Mouse (Mus musculus): ENCODE results near the gene Ankrd50.

Ankrd50 gene

DNA sequence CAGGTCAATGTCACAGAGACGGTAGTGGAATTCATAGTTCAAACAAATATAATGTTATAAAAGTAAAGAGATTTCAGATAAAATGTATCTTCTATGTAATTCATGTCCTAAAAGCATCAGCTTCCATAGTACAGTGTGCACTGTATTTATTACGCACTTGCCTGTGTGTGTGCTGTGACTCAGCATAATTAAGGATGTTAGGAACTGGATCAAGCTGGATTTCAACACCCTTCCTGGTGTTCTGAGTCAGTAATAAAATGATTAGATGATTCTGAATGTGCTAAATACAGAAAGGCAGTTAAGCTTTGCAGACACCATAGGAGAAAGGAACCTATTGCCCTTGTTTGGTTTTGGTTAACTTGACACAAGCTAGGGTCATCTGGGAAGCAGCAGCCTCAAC is 21.5 kb downstream of the Ankrd50 start:
- no peak for DNase-seq

GRCm38 (mm10) chr3:38461742-38462141 is 22.9 kb downstream of the Ankrd50 start:
- DNase-seq = no peak

DNA sequence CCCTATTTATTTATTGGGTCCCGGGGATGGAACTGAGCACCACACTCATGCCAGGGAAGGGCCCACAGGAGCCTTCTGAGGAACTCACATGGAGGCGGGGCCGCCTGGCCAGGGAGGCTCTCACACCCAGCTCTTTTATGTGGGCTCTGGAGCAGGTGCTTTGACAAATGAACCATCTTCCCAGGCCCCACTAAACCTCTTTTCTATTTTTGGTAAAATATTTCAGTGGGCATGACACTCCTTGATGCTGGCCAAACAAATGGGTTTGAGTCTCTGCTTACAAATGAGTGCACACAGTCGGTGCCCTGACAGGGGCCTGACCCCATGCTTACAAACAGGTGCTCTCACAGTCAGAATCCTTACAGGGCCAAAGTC is 24.4 kb downstream of the Ankrd50 start:
- no peak for DNase-seq

DNA sequence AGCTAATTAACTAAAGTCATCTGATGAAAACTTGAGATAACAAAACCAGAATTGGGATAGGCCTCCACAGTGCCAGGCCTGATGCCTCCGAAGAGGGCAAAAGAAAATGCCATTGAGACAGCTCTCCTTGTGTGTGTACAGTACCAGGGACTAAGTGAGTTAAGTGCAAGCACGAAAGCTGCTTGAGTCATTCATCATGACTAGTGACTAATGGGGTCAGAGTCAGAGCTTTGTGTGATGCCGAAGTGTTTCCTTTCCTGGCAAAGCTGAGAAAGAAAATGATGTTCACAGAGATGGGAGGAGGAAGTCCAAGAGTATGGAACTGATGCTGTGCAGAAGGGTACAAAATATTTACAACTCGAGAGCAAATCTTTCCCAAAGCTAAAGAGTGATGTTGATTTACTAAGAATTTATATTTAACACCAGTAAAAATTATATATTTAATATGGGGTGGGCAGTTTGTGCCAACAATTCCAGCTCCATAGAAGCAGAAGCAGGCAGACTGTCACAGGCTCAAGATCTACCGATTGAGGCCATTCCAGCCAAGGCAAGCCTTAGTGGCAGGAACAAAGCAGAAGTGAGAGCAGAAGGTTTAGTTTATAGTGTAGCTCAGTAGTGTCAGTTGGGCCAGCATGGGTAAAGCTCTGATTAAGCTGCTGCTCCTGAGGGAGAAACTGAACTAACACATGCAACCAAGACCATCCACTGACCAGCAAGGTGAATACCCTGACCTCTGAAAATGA is 25.0 kb downstream of the Ankrd50 start:
- no peak for DNase-seq

DNA sequence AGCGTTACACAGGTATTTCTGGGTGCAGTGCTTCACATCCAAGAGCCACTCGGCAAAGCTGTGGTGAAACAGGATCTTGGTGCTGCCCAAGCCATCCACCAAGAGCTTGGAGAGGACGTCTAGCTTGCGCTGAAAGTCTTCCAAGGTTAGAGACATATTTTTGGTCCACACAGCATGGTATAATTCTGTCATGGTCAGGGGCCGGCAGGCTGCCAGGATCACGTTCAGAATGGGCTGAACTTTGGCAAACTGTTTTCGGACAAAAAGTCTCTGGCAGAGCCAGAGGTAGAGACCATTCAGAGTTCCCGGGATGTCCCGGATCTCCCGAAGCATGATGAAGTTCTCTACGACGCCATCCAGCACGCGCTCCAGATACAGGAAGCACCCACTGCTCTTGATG is 27.6 kb downstream of the Ankrd50 start:
- DNase-seq = no peak

- DNase-seq = no peak
These were observed 32.4 kb downstream of the Ankrd50 start for GRCm38 (mm10) chr3:38452199-38452598.

DNA sequence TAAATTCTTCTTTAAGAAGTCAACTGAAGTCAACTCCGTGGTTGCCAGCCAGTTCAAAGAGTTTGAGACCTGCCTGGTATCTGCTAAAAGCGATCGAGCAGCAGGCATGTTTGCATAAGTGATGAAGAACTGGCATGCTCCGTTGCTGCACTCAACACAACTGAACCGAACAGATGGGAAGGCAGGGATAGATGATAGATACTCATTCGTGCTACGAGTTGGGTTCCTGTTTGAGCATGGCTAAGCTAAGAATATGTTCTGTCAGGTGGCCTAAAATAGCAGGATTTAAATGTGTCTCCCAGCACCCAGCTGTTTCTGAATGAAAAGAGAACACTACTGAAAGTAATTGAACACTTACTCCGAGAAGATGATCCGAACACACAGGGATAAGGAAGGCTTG is 38.1 kb downstream of the Ankrd50 start:
- no peak for DNase-seq

- no peak for DNase-seq
These were observed 40.8 kb downstream of the Ankrd50 start for GRCm38 (mm10) chr3:38443875-38444274.

DNA sequence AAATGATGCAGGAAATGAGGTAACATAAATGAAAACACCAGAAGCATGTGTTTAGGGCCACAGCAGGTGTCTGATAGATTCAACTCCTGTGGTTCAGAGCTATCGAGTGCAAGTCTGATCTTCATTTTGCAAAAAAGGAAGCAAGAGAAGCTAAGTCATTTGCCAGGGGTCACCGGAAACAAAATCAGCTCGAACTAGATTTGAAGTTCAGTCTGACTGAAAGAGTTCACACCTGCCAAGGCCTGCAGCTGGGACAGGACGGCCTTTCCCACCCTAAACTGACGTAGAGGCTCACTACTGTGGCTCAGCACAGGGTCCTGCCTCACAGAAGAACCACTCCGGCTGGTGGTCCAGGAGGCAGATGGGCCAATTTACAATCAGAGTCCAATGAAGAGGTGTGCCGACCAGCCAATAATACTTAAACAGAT is 44.1 kb downstream of the Ankrd50 start:
- no peak for DNase-seq

DNA sequence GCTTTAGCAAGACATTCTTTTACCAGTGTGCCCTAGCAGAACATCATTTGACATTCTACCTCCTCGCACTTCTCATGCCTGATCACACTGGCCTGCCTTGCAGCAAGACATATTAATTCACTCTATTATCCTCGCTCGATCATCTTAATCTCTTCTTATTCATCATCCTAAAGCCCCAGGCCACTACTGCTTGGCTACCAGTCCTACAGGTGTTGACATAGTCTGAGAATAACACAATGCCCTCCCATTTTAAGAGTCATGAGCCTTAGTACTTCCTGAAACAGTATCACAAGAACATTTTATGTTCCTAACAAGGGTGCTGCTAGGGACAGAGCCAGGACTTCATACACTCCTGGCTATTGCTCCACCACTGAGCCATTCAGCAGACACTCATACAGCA is 48.0 kb downstream of the Ankrd50 start:
- DNase-seq = no peak

DNA sequence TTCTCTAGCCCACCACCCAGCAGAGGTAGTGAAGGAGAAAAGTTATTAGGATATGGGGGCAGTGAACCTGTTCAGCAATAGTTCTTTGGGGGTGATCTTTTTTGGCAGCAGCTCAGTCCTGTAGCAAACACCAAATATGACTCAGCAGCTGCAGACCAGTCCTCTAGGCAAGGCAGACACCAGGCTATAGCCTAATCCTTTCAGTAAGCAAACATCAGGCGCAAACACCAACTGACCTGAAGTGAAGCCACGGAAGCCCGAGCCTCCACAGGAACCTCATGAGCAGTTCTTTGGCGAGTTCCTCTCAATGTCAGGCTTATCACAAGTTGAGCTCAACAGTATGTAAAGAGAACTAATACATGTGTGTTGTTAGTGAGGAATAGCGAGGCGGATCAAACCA is 48.8 kb downstream of the Ankrd50 start:
- no peak for DNase-seq

- DNase-seq = no peak
These were observed 50.2 kb downstream of the Ankrd50 start for GRCm38 (mm10) chr3:38434486-38434885.

DNA sequence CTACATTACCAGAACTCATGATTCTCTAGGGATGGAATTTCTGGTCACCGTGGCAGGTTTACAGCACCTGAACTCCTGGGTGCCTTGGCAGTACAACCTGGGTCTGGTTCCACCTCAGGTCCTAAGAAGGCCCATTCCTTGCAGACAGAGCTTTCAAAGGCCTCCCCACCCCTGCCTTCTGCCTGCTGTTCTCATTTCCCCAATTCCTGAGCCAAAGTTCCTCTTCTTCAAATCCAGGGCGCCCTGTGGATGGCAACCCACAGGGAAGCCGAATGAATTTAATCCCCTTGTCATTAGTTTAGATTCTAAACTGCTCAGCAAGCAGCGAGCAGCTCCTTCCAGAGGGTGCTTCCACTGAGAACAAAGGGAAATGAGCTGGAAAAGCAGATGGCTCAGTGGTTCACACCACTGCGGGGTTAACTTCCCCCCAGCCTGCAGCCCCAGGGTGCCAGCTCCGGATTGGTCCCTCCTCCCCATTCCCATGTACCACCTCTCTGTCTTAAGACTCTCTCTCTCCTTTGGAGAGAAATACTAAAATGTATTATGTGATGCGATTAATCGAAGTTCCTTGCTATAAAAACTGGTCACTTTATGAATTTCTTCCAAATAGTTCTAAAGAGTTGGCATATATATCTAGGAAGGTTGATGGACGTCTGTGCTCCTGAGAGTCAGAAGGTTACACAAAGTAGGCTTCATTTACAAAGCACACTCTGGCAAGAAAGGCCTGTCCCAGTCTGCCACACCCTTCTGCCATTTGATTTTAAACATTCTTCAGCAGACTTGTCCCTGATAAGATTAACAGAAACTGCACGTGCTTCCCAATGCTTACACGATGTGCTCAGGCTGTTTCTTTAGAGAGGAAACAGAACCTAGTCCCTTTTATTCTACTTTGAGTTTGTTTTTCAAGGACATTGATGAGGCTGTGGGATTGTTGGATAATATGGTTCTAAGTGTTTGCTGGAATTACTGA is 50.9 kb downstream of the Ankrd50 start:
- DNase-seq = no peak

- no peak for DNase-seq
These were observed 53.2 kb downstream of the Ankrd50 start for GRCm38 (mm10) chr3:38431461-38431860.

- no peak for DNase-seq
These were observed 53.6 kb downstream of the Ankrd50 start for GRCm38 (mm10) chr3:38431042-38431441.

DNA sequence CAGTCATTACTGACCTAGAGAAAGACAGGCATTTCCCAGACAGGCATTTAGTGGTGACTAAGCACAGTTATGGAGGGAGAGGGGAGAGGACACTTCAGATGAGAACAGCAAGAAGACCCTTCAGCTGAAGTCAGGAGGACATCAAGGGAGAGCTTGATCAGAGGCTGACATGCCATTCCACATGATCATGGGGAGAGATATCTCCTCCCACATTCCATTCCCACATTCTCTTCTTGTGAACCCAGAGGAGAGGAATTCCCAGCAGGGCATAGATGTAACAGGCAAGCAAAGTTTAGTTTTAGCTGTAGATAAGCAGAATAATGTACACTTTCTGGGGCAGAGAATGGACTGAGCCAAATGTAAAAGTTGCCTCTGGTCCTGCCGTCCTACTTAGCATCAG is 57.4 kb downstream of the Ankrd50 start:
- DNase-seq = no peak

- DNase-seq = peak; percentile 24
These were observed 60.7 kb downstream of the Ankrd50 start for GRCm38 (mm10) chr3:38423966-38424365.

DNA sequence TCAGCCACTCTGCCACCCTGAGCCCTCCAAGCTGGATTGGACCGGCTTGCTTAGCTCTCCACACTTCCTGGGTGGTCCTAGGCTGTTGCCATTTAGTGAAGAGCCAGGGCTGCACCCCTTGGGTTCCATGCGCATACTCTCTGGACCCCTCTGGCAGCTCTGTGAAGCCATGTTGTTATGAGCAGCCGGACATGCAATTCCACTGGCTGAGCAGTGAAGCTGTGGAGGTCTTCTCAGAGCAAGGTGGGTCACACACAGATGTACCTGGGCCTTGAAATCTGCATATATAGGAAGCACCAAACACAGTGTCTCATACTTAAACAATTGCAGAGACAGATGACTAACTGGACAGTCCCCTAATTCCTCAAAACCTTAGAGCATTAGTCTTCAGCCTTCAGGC is 64.7 kb downstream of the Ankrd50 start:
- DNase-seq = no peak

DNA sequence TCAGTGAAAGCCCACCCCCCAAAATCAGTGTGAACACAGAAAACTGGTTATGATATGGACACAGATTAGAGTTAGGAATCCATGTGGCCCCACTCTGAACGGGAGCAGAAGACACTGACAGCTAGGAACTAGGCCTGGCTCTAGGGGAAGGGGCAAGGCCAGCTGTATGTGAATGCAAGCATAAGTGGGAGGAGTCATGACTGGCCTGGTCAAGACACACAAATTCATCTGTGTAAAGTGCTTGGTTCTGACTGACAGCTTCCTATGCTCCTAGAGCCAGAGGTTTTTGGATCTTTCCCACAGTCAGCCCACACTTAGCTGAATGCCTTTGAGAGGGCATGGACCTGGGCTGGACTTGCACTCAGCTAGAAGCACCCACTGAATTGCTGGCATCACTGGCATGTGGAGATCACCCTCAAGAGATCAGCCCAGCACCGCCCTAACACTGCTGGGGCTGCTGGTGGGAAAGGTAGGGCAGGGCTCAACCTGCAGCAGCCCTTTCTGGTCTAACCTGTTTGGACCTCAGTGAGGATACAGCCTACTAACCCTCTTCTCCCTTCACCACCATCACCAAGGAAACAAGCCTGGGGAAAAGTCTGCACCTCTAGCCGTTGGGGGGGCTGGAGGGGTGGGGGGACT is 69.2 kb downstream of the Ankrd50 start:
- DNase-seq = no peak

Measured in lung, postnatal 14 days (tissue).